Mouse (Mus musculus): Measurements from ENCODE around the gene Golga1. TPM values are rescaled to one million over a fixed set of nuclear protein-coding genes. Genes with fewer than 3 reads are reported as not detected.

The Golga1 gene
- polyA plus RNA-seq, 1 experiment from 2014 or later = 9.9 TPM

GRCm38 (mm10) chr2:38987371-38987770 is 78.0 kb downstream of the Golga1 start:
- TF ChIP-seq EP300 (IDR thresholded peaks at IDR 0.05; ENCODE audit: low read depth) (no peak), CTCF (IDR thresholded peaks at IDR 0.05; ENCODE audit: low read depth) (no peak)
- Histone ChIP-seq H3K27me3 (ENCODE audit: insufficient read depth, low read length) (no peaks in the 10 kb centered on the region), H3K4me2 (ENCODE audit: low read depth, low read length) (no peak overlapping the region), H3K4me1 (ENCODE audit: insufficient read depth) (0 out of 2 replicates have a peak, but pooled peaks cover 2% of the 10 kb centered on the region), H3K9ac (replicated peaks) (no peak overlapping the region), H3K27ac (ENCODE audit: low read depth) (no peak overlapping the region), H3K36me3 (replicated peaks; ENCODE audit: insufficient read depth, low read length) (no peaks in the 10 kb centered on the region), H3K4me3 (ENCODE audit: low read depth, low read length) (no peak overlapping the region), H3K9me3 (ENCODE audit: low read length) (peaks cover 5% of the 10 kb centered on the region)
- ATAC-seq (no peak), DNase-seq (no peak)
- 73% methylated on average over 1 of the region's 1 CpGs for WGBS (ENCODE audit: insufficient replicate concordance)

- Histone ChIP-seq H3K36me3 (replicated peaks; ENCODE audit: insufficient read depth, low read length) (no peaks in the 10 kb centered on the region), H3K9me3 (ENCODE audit: low read length) (peaks cover 5% of the 10 kb centered on the region), H3K27ac (ENCODE audit: low read depth) (no peak overlapping the region), H3K27me3 (ENCODE audit: insufficient read depth, low read length) (no peaks in the 10 kb centered on the region), H3K9ac (replicated peaks) (no peak overlapping the region), H3K4me1 (ENCODE audit: insufficient read depth) (0 out of 2 replicates have a peak, but pooled peaks cover 2% of the 10 kb centered on the region), H3K4me2 (ENCODE audit: low read depth, low read length) (no peak overlapping the region), H3K4me3 (ENCODE audit: low read depth, low read length) (no peak overlapping the region)
- no peak for ATAC-seq
- WGBS (ENCODE audit: insufficient replicate concordance) = 67% methylated on average over 3 of the region's 3 CpGs
- no peak for TF ChIP-seq EP300 (IDR thresholded peaks at IDR 0.05; ENCODE audit: low read depth)
- TF ChIP-seq CTCF (IDR thresholded peaks at IDR 0.05; ENCODE audit: low read depth) = no peak
- no peak for DNase-seq
Measured at GRCm38 (mm10) chr2:38986580-38986979, 78.8 kb downstream of the Golga1 start.

- H3K4me1 ChIP-seq (ENCODE audit: insufficient read depth) = 0 out of 2 replicates have a peak, but pooled peaks cover 2% of the 10 kb centered on the region
- H3K9me3 ChIP-seq (ENCODE audit: low read length) = peaks cover 5% of the 10 kb centered on the region
- ATAC-seq (no peak), DNase-seq (no peak)
- H3K27ac ChIP-seq (ENCODE audit: low read depth) = no peak overlapping the region
- no peaks in the 10 kb centered on the region for H3K27me3 ChIP-seq (ENCODE audit: insufficient read depth, low read length)
- H3K4me2 ChIP-seq (ENCODE audit: low read depth, low read length) = no peak overlapping the region
- no peak overlapping the region for H3K9ac ChIP-seq (replicated peaks)
- H3K4me3 ChIP-seq (ENCODE audit: low read depth, low read length) = no peak overlapping the region
- WGBS (ENCODE audit: insufficient replicate concordance) = 94% methylated on average over 2 of the region's 2 CpGs
- no peak for TF ChIP-seq EP300 (IDR thresholded peaks at IDR 0.05; ENCODE audit: low read depth)
- peak; percentile 54 for TF ChIP-seq CTCF (IDR thresholded peaks at IDR 0.05; ENCODE audit: low read depth)
- no peaks in the 10 kb centered on the region for H3K36me3 ChIP-seq (replicated peaks; ENCODE audit: insufficient read depth, low read length)
Measured at GRCm38 (mm10) chr2:38983456-38983855, 81.9 kb downstream of the Golga1 start.

GRCm38 (mm10) chr2:38977837-38978236 is 87.5 kb downstream of the Golga1 start:
- Histone ChIP-seq H3K4me2 (ENCODE audit: low read depth, low read length) (no peak overlapping the region), H3K9me3 (ENCODE audit: low read length) (no peaks in the 10 kb centered on the region), H3K4me3 (ENCODE audit: low read depth, low read length) (no peak overlapping the region), H3K4me1 (ENCODE audit: insufficient read depth) (no peaks in the 10 kb centered on the region), H3K36me3 (replicated peaks; ENCODE audit: insufficient read depth, low read length) (no peaks in the 10 kb centered on the region), H3K9ac (replicated peaks) (no peak overlapping the region), H3K27ac (ENCODE audit: low read depth) (no peak overlapping the region), H3K27me3 (ENCODE audit: insufficient read depth, low read length) (no peaks in the 10 kb centered on the region)
- DNase-seq = no peak
- ATAC-seq = no peak
- 71% methylated on average over 4 of the region's 4 CpGs for WGBS (ENCODE audit: insufficient replicate concordance)
- no peak for TF ChIP-seq EP300 (IDR thresholded peaks at IDR 0.05; ENCODE audit: low read depth)

GRCm38 (mm10) chr2:38975941-38976805 is 89.2 kb downstream of the Golga1 start:
- Histone ChIP-seq H3K27ac (ENCODE audit: low read depth) (no peak overlapping the region), H3K9ac (replicated peaks) (no peak overlapping the region), H3K9me3 (ENCODE audit: low read length) (no peaks in the 10 kb centered on the region), H3K4me2 (ENCODE audit: low read depth, low read length) (no peak overlapping the region), H3K36me3 (replicated peaks; ENCODE audit: insufficient read depth, low read length) (no peaks in the 10 kb centered on the region), H3K4me1 (ENCODE audit: insufficient read depth) (no peaks in the 10 kb centered on the region), H3K4me3 (ENCODE audit: low read depth, low read length) (no peak overlapping the region), H3K27me3 (ENCODE audit: insufficient read depth, low read length) (no peaks in the 10 kb centered on the region)
- TF ChIP-seq EP300 (IDR thresholded peaks at IDR 0.05; ENCODE audit: low read depth) (no peak), CTCF (IDR thresholded peaks at IDR 0.05; ENCODE audit: low read depth) (no peak)
- no peak for DNase-seq
- peak; percentile 73 for ATAC-seq
- WGBS (ENCODE audit: insufficient replicate concordance) = 76% methylated on average over 20 of the region's 21 CpGs

- TF ChIP-seq CTCF (IDR thresholded peaks at IDR 0.05; ENCODE audit: low read depth) (no peak), EP300 (IDR thresholded peaks at IDR 0.05; ENCODE audit: low read depth) (no peak)
- Histone ChIP-seq H3K27ac (ENCODE audit: low read depth) (no peak overlapping the region), H3K4me3 (ENCODE audit: low read depth, low read length) (no peak overlapping the region), H3K27me3 (ENCODE audit: insufficient read depth, low read length) (no peaks in the 10 kb centered on the region), H3K4me1 (ENCODE audit: insufficient read depth) (peaks cover 2% of the 10 kb centered on the region; the same call in 1 of the 2 replicates), H3K36me3 (replicated peaks; ENCODE audit: insufficient read depth, low read length) (no peaks in the 10 kb centered on the region), H3K4me2 (ENCODE audit: low read depth, low read length) (no peak overlapping the region), H3K9ac (replicated peaks) (no peak overlapping the region), H3K9me3 (ENCODE audit: low read length) (no peaks in the 10 kb centered on the region)
- WGBS (ENCODE audit: insufficient replicate concordance) = 77% methylated on average over 3 of the region's 3 CpGs
- DNase-seq = no peak
- ATAC-seq = no peak; the same call in 1 of the 2 replicates
Measured at GRCm38 (mm10) chr2:38975181-38975580, 90.2 kb downstream of the Golga1 start.

Data from liver, postnatal 0 days (tissue).